Mouse (Mus musculus) c-Kit-negative CD71-positive TER-119-positive erythroid progenitor cells, embryonic 14.5 days (primary cell): ENCODE measurements around the gene Chd1.
A peak's percentile ranks its signal among the peaks of the same experiment; 100 is the strongest.
"Not testable (repeated sequence)": the region's sequence is repeated elsewhere in the genome, so short reads cannot be mapped to it uniquely, and the experiment has no call there.

Experiments
- DNase-seq: peaks from one replicate; pipeline ENCODE4 v3.0.0-alpha.2; 2013; ENCODE audit warnings: low read depth, low spot score

The Chd1 gene

DNA sequence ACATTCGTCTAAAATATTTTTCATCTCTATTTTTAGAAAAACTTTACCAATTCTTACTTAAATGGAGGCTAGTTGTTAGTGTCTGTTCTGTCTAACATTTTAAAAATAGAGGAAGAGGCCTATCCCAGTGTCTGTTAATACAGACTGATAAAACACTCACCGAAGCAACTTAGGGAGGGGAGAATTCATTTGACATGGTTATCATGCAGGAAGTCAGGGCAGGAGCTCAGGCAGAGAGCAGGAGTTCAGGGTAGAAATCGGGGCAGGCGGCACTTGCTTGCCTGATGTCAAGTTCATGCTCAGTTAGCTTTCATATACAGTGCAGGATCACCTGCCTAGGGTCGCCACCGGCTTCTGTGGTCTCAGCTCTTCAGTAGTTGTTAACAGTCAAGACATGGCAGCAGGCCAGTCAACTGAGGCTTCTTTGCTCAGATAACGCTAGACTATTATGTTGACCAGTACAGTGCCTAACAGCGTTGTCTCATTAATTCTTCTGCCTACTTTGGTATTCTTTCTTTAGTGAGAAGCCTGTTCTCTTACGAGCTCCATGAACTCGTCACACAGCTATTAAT is 32.7 kb downstream of the Chd1 start:
- DNase-seq, result no peak

DNA sequence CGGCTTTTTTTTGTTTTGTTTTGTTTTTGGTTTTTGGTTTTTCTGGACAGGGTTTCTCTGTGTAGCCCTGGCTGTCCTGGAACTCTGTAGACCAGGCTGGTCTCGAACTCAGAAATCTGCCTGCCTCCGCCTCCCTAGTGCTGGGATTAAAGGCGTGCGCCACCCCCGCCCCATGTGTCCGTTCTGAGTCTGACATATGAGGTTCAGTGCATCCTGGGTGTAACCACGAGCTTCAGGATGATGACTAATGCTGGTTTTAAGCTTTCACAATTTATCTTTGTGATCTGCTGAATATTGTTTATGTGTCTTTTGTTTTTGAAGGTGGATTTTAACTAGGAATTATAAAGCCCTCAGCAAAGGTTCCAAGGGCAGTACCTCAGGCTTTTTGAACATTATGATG is 37.1 kb downstream of the Chd1 start:
- DNase-seq, result no peak

DNA sequence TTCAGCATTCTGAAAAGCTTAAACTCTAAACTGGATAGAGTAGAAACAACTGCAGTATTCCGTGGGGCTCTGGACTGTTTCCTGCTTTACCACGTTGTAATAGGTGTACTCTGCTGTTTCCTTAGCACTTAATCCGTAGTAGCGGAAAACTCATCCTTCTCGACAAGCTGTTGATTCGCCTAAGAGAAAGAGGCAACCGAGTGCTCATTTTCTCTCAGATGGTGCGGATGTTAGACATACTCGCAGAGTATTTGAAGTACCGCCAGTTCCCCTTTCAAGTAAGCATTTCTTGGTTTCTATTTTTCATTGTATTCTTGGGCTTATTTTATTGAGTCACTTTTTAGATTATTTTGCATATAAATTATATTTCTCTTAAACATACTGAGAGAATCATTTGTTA is 38.2 kb downstream of the Chd1 start:
- DNase-seq, result no peak

DNA sequence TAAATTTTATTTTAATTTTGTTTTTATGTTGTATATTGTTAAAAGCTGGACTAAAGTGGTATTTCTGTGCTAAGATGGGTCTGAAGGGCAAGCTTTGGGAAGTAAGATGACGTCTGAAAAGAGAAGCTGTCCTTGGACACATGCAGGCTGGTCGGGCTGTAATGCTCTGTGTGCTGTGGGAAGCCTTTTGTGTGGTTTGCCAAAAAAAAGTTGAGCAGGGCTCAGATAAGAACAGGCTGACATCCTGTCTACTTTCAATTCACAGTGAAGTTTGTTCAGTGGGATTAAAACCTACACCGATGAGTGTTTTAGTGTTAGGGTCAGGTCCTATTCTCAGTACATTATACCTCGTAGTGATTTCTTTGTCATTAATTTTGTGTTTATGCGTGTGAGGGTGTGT is 38.6 kb downstream of the Chd1 start:
- DNase-seq, result no peak

DNA sequence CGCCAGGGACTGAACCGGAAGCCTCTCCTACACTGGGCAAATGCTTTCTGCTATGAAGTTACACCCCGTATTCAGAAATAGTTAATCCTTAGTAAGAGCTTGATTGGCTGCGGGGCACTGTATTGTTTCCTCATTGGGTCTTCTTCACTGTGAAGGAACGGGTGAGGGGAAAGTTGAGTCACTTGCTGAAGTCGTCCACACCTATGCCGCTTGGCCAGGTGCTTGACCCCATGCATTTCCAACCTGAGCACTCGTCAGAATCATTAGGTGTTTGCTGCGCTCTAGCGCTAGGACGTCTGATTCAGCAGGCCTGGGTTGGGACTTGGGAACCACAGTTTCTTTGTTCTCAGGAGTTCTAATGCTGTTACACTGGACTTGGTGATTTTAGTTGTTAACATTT is 41.9 kb downstream of the Chd1 start:
- no peak for DNase-seq

- DNase-seq, result no peak
Measured at GRCm38 (mm10) chr17:15748022-15748421, 43.3 kb downstream of the Chd1 start.

DNA sequence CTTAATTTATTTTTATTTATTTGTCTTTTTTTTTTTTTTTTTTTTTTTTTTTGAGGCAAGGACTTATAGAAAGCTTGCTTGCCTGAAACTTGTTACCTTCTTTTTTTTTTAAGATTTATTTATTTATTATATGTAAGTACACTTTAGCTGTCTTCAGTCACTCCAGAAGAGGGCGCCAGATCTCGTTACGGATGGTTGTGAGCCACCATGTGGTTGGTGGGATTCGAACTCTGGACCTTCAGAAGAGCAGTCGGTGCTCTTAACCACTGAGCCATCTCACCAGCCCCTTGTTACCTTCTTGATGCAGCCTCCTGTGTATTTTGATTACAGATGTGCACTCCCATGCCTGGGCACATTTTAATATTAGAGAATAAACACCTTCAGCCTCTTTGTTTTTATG is 46.5 kb downstream of the Chd1 start:
- not testable (repeated sequence) for DNase-seq

DNA sequence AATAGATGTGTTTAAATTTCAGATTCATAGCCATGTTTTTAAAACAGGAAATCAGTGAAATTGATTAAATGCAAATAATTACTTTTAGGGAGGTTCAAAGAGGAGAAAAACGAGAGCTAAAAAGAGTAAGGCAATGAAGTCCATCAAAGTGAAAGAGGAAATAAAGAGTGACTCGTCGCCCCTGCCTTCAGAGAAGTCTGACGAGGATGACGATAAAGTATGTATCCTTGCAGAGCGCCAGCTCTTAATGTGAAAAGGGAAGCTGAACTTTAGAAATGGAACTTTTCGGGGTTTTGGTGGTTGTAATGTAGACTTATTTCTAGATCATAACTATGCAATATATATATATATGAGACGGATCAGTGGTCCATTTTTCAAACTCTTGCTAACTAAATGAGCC is 56.4 kb downstream of the Chd1 start:
- DNase-seq, result no peak

- no peak for DNase-seq
Measured at GRCm38 (mm10) chr17:15769081-15769724, 64.4 kb downstream of the Chd1 start.

GRCm38 (mm10) chr17:15773956-15774355 is 69.2 kb downstream of the Chd1 start:
- no peak for DNase-seq

- no peak for DNase-seq
Measured at GRCm38 (mm10) chr17:15774565-15775215, 69.9 kb downstream of the Chd1 start.

GRCm38 (mm10) chr17:15776349-15776748 is 71.6 kb downstream of the Chd1 start:
- DNase-seq, result no peak

DNA sequence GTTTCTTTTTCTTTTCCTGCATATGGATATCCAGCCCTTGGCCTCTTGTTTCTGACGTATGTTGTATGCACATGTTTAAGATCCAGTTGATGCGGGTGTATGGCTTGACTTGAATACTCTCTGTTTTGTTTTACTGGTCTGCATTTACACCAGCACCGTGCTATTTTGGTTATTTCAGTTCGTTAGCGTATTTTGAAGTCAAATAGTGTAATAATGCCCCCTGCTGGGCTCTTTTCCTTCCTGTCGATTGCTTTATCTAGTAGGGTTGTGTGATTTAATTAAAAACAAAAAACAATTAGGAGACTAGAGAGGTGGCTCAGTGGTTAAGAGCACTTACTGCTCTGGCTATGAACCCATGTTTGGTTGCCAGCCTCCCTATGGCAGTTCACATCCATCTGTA is 73.2 kb downstream of the Chd1 start:
- no peak for DNase-seq

DNA sequence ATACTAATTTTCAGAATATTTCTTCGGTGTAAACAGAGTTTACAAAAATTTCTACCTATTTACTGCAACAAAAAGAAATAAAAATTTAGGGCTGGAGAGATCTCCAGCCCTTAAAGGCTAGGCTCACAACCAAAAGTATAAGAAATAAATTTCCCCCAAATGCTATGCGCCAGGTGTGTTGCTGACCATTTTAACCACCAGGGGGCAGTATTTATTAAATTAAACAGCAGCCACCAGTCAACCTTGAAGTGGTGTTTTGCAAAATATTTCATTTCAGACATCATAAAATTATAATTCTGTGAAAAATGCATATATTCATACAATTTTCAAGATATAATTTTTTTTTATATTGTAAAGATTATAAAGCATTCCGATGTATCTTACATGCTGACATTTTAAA is 82.3 kb downstream of the Chd1 start:
- DNase-seq, result peak; percentile 32

- DNase-seq, result no peak
Measured at GRCm38 (mm10) chr17:15790716-15791115, 85.9 kb downstream of the Chd1 start.

GRCm38 (mm10) chr17:15799195-15799793 is 94.5 kb downstream of the Chd1 start:
- no peak for DNase-seq

DNA sequence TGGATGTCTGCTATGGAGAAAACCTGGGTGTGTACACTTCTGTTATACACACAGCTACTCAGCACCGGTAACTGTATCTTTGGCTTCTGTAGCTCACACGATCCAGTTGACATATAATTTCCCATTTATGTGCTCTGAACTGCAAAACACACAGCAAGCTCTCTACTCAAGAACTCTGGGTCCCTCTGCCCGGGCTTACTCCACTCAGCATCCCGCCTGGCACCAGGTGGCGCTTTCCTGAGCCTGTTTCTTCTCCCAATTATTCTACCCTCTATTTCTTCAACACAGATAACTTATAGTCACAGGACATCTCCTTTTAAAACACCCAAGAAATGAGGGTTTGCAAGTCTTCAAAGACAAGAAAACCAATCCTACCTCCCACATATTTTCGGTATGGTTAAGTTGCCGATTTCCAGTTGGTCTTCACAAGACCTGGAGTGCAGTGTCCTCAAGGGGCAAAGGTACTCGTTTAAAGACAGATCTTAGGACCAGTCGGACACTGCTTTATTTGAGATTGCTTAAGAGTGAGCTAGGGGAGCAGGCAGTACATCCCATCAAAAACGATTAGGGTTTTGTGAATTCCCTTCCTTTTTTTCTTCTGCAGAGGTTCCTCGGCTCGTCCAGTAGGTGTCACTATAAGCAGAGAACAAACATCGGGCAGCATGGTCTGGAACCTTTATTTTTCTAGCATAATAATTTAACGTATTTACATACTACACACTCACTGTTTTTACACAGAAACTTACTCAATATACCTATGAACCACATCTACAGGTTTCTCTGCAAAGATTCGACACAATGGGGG is 99.4 kb downstream of the Chd1 start:
- DNase-seq, result no peak

GRCm38 (mm10) chr17:15807295-15807984 is 102.7 kb downstream of the Chd1 start:
- no peak for DNase-seq

- DNase-seq, result no peak
Measured at GRCm38 (mm10) chr17:15808015-15808414, 103.2 kb downstream of the Chd1 start.

DNA sequence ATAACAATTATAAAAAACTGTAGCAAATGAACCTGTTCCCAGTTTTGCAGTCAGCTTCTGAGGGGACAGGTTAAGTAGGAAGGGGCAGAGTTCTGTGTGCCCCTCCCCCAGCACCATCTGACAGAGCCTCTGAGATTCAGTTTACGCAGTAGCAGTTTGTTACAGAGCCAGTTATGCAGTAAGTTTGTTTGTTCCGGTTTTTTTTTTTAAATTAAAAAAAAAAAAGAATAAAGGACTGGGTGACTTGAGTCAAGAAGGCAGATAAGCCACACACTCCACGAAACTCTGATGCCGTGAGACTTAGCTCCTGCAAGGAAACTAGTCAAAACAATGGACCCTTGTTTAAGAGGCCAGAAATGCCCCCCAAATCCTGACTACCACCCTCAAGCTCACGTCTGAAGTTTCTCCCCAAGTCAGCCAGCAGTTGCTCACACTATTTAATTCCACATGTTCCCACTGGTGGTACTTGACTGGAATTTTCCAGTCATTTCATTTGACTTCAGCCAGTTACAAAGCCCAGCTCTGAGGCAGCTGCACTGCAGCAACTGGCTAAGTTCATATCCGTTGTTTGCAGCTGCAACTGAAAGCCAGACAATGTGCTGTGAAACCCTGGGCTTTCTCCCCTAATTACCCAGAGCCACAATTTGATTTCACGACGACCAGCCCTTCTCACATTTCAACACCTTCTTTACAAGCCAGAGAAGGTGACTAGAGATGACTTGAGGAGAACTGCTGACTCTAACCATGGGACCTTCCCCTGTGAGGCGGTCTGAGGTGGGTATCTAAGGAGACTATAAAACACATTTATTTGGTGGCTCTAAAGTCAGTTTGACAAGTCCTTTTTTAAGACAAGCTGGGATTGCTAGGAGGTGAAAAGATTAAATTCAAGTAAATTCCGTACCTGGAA is 104.0 kb downstream of the Chd1 start:
- DNase-seq, result no peak
